Mouse (Mus musculus) regulatory T cell (primary cell): Measurements from ENCODE around the gene Nans.

Experiments
- in situ Hi-C: fragments of 300-600 bp; cut with MboI, MseI; formaldehyde crosslinking; loops from one replicate; pipeline ENCODE4 v1.15.1; 2025; ENCODE audit warnings: high pct_unique_total_duplicates

Gene Nans

DNA sequence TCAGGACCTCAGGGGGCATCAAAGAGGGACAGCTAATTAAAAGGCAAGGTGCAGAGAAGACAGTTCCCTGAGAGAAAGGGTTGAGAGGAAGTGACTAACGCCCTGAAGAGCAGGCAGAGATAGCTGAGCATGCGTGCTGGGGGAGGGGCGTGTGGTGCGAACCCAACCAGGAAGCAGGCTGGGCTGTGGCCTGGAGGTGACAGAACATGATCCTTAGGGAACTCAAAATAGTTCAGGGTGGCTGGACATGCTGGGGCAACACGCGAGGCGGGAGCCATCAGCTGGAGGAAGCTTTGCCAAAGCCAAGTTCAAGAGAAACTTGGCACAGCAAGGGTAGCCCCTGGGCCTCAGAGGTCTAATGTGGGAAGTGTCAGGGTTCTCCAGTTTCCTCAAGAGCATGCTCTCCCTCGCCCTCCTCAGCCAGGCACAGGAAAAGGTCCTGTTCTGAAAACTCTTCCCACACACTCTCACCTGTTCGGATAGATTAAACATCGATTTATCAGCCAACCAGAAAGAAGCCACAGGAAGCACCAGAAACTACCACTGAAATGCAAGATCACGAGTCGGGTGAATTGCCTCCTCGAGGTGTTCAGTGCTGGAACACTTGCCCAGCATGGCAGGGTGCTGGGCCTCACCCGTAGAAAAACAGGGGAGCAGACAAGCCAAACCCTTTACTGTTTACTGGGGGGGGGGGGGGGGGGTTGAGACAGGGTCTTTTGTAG, 3.2 kb upstream of the Nans start:
- in situ Hi-C loops, result no loop called here

GRCm38 (mm10) chr4:46487348-46487747, 1.7 kb upstream of the Nans start:
- in situ Hi-C loops, result no loop called here

DNA sequence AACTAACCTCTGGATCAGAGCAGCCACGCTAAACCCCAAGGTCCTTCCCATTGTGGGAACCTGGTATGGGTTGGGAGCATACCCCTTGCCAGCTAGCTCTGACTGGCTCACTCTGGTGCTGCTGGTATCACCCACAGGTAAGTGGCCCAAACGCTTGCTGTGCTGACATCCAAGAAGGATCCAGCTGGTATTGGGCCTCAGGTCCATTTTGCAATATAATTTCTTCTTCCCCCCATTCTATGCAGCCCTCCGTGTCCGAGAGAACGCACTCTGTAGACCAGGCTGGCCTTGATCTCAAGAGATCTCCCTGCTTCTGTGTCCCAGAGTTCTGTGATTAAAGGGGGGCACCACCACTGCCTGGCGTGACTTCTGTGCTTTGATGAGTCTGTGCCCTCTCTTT, 4.0 kb downstream of the Nans start:
- in situ Hi-C loops, result no loop called here

GRCm38 (mm10) chr4:46495543-46495942, 6.5 kb downstream of the Nans start:
- in situ Hi-C loops, result no loop called here

DNA sequence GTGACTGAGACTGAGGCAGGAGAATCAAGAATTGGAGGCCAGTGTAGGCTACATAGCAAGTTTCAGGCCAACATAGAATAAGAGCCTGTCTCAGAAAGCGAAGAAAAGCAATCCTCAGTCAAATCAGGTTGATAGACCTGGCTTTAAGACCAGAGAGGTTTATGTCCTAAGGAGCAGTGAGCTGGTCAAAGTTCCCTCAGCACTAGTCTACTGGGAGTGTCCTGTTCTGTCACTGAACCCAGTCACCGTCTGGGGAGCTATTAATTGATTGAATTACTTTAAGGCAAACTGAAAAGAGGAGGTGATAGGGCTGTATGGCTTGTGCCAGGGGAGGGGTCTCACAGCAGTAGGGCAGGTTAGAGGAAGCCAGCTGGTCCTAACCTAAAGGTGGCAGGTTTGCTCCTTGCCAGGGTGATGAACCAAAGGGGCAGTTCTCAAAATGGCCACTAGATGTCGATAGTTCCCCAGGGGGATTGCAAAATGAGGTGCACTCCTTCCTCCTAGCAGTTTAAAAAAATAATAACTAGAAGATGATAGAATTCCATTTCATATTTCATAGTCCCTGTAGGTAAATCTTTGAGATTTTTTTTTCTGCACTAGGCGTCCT, 8.3 kb downstream of the Nans start:
- in situ Hi-C loops, result no loop called here

DNA sequence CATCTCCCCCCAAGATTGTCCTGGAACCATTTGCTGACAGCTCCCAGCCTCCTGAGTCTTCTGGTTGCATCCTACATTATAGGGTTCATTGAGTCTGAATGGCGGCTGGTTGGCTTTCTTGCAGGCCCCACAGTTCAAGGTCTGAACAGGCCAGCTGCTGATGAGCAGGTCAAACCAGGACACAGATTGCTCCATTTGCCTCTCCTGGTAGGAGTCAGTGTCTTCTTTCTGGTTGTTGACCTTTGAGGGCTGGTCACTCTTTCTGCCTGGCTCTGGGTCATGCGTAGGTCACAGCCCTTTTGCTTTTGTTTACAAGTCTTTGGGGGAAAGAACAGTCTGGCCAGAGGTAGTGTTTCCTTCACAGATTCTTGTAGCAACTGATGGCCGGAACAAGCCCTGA, 9.5 kb downstream of the Nans start:
- in situ Hi-C loops, result no loop called here

DNA sequence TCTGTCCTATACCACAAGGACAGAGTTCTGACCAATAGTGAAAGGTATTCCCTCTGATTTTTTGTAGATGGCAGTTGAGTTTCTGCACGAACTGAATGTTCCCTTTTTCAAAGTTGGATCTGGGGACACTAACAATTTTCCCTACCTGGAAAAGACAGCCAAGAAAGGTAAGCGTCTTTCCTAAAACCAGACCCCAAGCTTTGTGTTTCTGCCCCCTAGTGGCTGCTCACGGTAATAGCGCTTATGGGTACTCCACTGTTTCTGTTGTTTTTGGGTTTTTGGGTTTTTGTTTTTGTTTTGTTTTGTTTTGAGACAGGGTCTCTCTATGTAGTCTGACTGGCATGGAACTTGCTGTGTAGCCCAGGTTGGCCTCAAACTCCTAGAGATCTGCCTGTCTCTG, 9.9 kb downstream of the Nans start:
- in situ Hi-C loops, result no loop called here

- in situ Hi-C loops, result no loop called here
These were observed 13.8 kb downstream of the Nans start for GRCm38 (mm10) chr4:46502606-46503502.

DNA sequence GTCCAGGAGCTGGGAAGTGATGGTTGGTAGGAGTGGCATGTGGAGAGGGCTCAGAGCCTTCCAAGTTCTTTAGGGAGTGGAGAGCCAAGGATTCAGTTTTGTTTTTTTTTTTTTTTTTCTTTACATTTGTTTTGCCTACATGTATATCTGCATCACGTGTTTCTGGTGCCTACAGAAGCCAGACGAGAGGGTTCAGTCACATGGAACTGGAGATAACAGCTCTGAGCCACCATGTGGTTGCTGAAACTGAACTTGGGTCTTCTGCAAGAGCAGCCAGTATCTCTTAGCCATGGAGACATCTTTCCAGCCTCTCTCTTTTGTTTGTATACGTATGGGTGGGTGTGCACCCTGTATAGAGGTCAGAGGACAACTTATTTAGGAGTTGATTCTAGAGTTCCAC, 14.8 kb downstream of the Nans start:
- in situ Hi-C loops, result no loop called here

DNA sequence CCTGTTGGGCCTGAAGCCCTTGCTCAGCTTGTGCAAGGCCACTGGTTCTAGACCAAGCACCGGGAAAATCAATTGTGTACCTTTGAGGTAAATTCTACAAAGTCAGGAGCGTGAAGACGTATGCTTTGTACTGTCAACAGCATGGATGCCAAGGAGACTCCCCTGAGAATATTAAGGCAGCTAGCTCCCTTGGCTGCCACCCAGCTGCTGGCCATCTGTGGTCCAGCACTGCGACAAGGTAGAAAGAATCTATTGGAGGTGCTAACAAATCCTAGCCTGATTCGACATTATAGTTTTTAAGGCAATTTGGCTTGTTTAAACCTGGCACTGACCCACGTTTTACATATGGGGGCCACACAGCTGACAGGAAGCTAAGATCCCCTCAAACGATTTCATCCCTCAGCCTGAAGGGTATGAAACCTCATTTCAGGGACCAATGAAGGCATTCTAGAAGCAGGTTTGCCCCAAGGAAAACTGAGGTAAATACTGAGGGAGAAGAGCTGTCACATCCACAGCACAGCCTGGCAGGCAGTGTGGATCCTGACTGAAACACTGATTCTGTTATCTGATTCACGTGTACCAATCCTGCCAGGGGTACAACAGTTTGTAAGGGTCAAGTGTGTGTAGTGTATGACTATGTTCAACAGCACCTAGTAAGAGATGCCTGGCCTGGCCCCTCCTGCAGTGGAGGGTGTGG, 16.5 kb downstream of the Nans start:
- in situ Hi-C loops, result no loop called here

DNA sequence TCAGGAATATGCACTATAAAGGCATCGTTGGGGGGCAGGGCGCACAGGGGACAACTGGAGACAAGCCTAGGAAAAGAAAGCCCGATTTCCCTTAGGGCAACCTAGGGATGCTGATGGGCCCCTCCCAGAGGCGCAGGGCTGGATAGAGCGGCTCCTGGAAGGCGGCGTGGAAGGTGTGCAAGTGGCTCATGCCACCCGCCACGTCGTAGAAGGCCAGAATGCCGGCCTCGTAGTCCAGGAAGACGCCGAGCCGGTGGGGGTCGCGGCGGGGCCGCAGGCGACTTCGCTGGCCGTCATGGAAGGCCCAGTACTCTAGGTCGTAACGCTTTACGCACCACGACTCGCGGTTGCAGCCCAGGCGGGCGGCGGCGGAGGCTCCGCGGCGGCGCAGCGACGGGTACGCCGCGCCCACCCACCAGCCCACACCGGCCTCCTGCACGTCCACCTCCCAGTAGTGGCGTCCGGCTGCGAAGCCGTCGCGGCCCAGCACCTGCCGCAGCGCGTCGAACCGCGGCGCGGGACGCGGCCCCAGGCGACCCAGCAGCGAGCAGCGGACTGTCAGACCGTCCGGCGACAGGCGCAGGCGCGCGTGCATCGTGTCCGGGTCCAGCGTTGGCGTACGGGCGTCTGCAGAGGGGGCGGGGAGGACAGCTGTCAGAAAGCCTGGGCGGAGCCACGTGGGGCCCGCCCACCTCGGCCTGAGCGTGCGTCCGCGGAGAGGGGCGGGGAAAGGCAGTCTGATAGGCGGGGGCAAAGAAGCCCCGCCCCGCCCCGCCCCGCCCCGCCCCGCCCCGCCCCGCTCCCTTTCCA, 18.0 kb downstream of the Nans start:
- in situ Hi-C loops, result no loop called here

DNA sequence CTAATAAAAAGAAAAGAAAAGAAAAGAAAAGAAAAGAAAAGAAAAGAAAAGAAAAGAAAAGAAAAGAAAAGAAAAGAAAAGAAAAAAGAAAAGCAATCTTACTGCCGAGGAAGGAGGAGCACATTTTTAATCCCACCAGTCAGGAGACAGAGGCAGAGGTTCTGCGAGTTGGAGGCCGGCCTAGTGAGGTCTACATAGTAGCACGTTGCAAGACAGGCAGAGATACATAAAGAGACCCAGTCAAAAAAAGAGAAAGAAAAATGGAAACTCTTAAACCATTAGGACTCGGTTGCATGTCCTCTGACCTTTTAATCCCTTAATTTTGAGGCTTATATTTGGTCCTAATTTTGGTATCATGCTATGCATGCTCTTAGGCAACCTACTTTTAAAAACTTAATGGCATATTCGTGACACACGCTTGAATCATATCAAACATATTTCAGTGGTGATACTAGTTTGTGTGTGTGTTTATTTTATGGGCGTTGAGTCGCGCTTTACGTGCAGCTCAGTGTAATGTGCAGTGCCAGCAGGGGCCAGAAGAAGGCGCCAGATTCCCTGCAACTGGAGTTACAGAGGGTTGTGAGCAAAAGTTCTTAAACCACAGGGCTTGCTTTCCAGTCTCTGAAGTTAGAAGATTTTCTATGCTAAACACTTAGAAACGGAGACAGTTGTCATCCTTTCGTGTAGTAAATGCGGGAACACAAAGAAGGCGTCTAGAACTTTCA, 18.9 kb downstream of the Nans start:
- in situ Hi-C loops, result no loop called here

- in situ Hi-C loops, result no loop called here
These were observed 31.4 kb downstream of the Nans start for GRCm38 (mm10) chr4:46520491-46520890.

GRCm38 (mm10) chr4:46521457-46521856, 32.4 kb downstream of the Nans start:
- in situ Hi-C loops, result no loop called here

DNA sequence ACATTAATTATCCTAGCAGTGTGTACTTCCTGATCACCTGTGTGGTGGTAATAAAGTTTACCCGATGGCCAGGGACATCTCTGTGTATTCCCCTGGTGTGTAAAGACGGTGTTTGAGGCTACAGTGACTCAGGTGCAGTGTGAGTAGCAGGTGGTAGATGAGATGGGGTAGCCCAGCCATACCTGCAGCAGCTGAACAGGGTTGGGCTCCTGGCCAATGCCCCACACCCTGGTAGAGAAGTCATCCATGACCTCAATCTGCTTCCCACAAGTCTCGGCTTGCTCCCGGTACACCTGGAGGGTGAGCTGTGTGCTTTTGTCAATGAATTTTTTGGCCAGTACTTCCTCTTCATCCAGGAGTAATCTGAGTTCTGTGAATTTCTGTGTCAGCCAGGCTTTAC, 34.3 kb downstream of the Nans start:
- in situ Hi-C loops, result no loop called here

DNA sequence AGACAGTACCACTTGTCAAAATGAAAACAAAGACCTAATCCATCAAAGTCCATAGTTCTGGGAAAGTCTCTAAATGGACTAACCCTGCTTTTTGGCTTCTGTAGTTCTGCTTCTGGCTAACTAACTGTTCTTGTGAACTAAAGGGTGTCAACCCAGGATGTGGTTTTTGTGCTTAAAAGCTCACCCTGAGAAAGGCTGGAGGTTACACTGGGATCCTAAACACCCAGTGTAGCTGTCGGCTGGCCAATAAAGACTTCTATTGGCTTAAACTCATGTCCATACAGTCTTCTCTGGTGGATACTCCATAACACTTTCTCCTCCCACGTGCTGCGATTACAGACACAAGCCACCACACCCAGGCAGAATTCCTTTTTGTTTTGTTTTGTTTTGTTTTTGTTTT, 37.2 kb downstream of the Nans start:
- in situ Hi-C loops, result no loop called here

GRCm38 (mm10) chr4:46526798-46527557, 37.9 kb downstream of the Nans start:
- in situ Hi-C loops, result no loop called here

GRCm38 (mm10) chr4:46527558-46527926, 38.5 kb downstream of the Nans start:
- in situ Hi-C loops, result no loop called here

- in situ Hi-C loops, result no loop called here
These were observed 40.7 kb downstream of the Nans start for GRCm38 (mm10) chr4:46529722-46530121.

- in situ Hi-C loops, result no loop called here
These were observed 43.5 kb downstream of the Nans start for GRCm38 (mm10) chr4:46532511-46532910.
